Mouse (Mus musculus) G1E (cell line): ENCODE data around the gene Hoxd13.

ENCODE experiments used
- CTCF ChIP-seq: IDR thresholded peaks from 2 replicates; pipeline ENCODE4 v1.5.1; 2012; ENCODE audit warnings: low read depth, low read length, inconsistent platforms, mixed read lengths
- GATA1 ChIP-seq: IDR thresholded peaks from 2 replicates; pipeline ENCODE4 v1.6.1; 2012; ENCODE audit warnings: borderline replicate concordance, low read length, inconsistent platforms, mixed read lengths
- GATA2 ChIP-seq: IDR thresholded peaks from 2 replicates; pipeline ENCODE4 v1.6.1; 2012; ENCODE audit warnings: low read depth, low read length, inconsistent platforms, borderline replicate concordance
- POLR2AphosphoS5 ChIP-seq: IDR thresholded peaks from 2 replicates; pipeline ENCODE4 v1.6.1; 2012; ENCODE audit warnings: low read depth, low read length, inconsistent platforms; ENCODE audit not compliant: insufficient replicate concordance
- TAL1 ChIP-seq: conservative IDR thresholded peaks from 2 replicates; pipeline ENCODE4 v1.6.1; 2012; ENCODE audit warnings: low read depth, low read length, inconsistent platforms, mixed read lengths

- TF ChIP-seq CTCF (no peak), GATA1 (no peak), GATA2 (no peak), POLR2AphosphoS5 (no peak), TAL1 (no peak)
These were observed 23.2 kb downstream of the Hoxd13 start, which contains the start of gene Hoxd10 for GRCm38 (mm10) chr2:74691022-74691951.
